Mouse (Mus musculus) heart, adult 2 months (tissue): ENCODE data around the gene Chn2. TPM values are rescaled to one million over a fixed set of nuclear protein-coding genes. Genes with fewer than 3 reads are reported as not detected.

Experiments used
- DNase-seq, 2 experiments: peaks; one replicate each; pipeline ENCODE4 v3.0.0; 2021
- H3K27ac ChIP-seq: fragments of 200-600 bp; 2 replicates; pipeline ENCODE4 v1.8.1; 2022
- H3K27me3 ChIP-seq: fragments of 200-500 bp; 2 replicates; pipeline ENCODE4 v1.6.1; 2012; ENCODE audit warnings: mild to moderate bottlenecking, low read length, inconsistent platforms, mixed read lengths; ENCODE audit not compliant: control insufficient read depth, insufficient read depth
- H3K36me3 ChIP-seq: fragments of 200-500 bp; 2 replicates; pipeline ENCODE4 v1.6.1; 2012; ENCODE audit warnings: low read length, inconsistent platforms; ENCODE audit not compliant: control insufficient read depth, insufficient read depth
- H3K4me1 ChIP-seq: fragments of 200-500 bp; 2 replicates; pipeline ENCODE4 v1.6.1; 2011; ENCODE audit warnings: low read length; ENCODE audit not compliant: control insufficient read depth, insufficient read depth
- H3K4me3 ChIP-seq: fragments of 200-600 bp; 2 replicates; pipeline ENCODE4 v1.8.1; 2022
- H3K79me2 ChIP-seq: fragments of 200-500 bp; replicated peaks from 2 replicates; pipeline ENCODE4 v1.6.1; 2012; ENCODE audit warnings: mild to moderate bottlenecking, inconsistent platforms, low read length, moderate library complexity, mixed read lengths; ENCODE audit not compliant: control insufficient read depth, insufficient read depth
- H3K9ac ChIP-seq: fragments of 200-500 bp; 2 replicates; pipeline ENCODE4 v1.6.1; 2012; ENCODE audit warnings: low read depth, mild to moderate bottlenecking, control low read depth, inconsistent platforms, low read length, mixed read lengths
- CTCF ChIP-seq: fragments of 200-600 bp; IDR thresholded peaks from 2 replicates; pipeline ENCODE4 v1.8.1; 2022; ENCODE audit warnings: antibody characterized with exemption, mild to moderate bottlenecking, moderate library complexity
- EP300 ChIP-seq: fragments of 200-500 bp; IDR thresholded peaks from 2 replicates; pipeline ENCODE4 v1.6.1; 2011; ENCODE audit warnings: low read depth, low read length, control low read depth; ENCODE audit not compliant: insufficient read depth
- POLR2A ChIP-seq: fragments of 200-500 bp; IDR thresholded peaks from 2 replicates; pipeline ENCODE4 v1.6.1; 2011; ENCODE audit warnings: mild to moderate bottlenecking, low read depth, low read length, control low read depth; ENCODE audit not compliant: insufficient read depth
- WGBS: fragments of 180-500 bp; shearing (Covaris S2); methylation state at CpG from one replicate; pipeline ENCODE4 v1.1.7; 2018; 5-methylcytosine and 5-hydroxymethylcytosine counted together
- intact Hi-C: fragments of 180-260 bp; cut with DNase I; formaldehyde crosslinking; loops from one replicate; pipeline ENCODE4 v1.15.1; 2025
- polyA plus RNA-seq: library from polyadenylated mRNA; depleted of rRNA; stranded (reverse); fragments of >200 nt; gene quantifications from 2 replicates; pipeline ENCODE4 v1.2.3, GENCODE M21; 2012
- total RNA-seq, 2 experiments: library from RNA; stranded (reverse); gene quantifications; 2 replicates each; pipeline ENCODE4 v1.2.3; 2021

Gene Chn2
- total and polyA plus RNA-seq, 3 experiments = 2.0 to 2.3 (median 2.3) TPM

- H3K27ac ChIP-seq = no peak overlapping the region
- no peak overlapping the region for H3K4me3 ChIP-seq
- 68% methylated on average over 2 of the region's 2 CpGs for WGBS
- no peak for DNase-seq
- H3K4me1 ChIP-seq = peaks cover 1% of the 10 kb centered on the region; the same call in 1 of the 2 replicates
- intact Hi-C loops = no loop called here
- no peaks in the 10 kb centered on the region for H3K36me3 ChIP-seq
- no peaks in the 10 kb centered on the region for H3K27me3 ChIP-seq
- H3K79me2 ChIP-seq = no peaks in the 10 kb centered on the region
- H3K9ac ChIP-seq = no peak overlapping the region
- no peak for TF ChIP-seq POLR2A
- TF ChIP-seq CTCF = peak; percentile 48
- no peak for TF ChIP-seq EP300
Measured at GRCm38 (mm10) chr6:54262732-54263131, 223.4 kb downstream of the Chn2 start.

DNA sequence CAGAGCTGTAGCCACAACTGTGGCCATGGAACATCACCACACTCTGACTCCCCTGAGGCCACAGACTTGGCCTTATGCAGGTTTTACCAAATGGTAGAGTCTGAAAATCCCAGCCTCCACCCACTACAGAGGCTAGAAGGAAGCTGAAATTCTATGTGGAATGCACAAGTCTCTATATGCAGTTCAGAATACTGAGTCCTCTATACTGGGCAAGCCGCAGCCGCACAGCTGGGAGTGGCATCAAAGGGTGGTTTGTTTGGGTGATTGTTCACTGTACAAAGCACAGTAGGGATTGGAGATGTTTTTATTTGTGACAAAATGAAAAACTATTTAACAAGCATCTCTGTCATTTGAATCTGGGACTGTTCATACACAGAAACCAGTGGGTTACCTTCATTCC, 224.5 kb downstream of the Chn2 start:
- H3K4me3 ChIP-seq = no peak overlapping the region
- peaks cover 1% of the 10 kb centered on the region; the same call in 1 of the 2 replicates for H3K4me1 ChIP-seq
- H3K27me3 ChIP-seq = no peaks in the 10 kb centered on the region
- no peak for TF ChIP-seq CTCF
- no peak for TF ChIP-seq EP300
- TF ChIP-seq POLR2A = no peak
- no peaks in the 10 kb centered on the region for H3K79me2 ChIP-seq
- WGBS = 95% methylated on average over 2 of the region's 2 CpGs
- H3K9ac ChIP-seq = no peak overlapping the region
- H3K27ac ChIP-seq = no peak overlapping the region
- intact Hi-C loops = no loop called here
- H3K36me3 ChIP-seq = no peaks in the 10 kb centered on the region
- DNase-seq = no peak

GRCm38 (mm10) chr6:54264537-54264936, 225.2 kb downstream of the Chn2 start:
- 78% methylated on average over 7 of the region's 7 CpGs for WGBS
- no peak for DNase-seq
- no peak for TF ChIP-seq CTCF
- no peak for TF ChIP-seq POLR2A
- no peak for TF ChIP-seq EP300

GRCm38 (mm10) chr6:54265384-54265783, 226.0 kb downstream of the Chn2 start:
- intact Hi-C loops = no loop called here
- DNase-seq = no peak
- 95% methylated on average over 6 of the region's 6 CpGs for WGBS
- H3K4me3 ChIP-seq = no peak overlapping the region
- no peaks in the 10 kb centered on the region for H3K79me2 ChIP-seq
- H3K9ac ChIP-seq = no peak overlapping the region
- no peak overlapping the region for H3K27ac ChIP-seq
- TF ChIP-seq POLR2A (no peak), EP300 (no peak), CTCF (no peak)
- H3K27me3 ChIP-seq = no peaks in the 10 kb centered on the region
- no peaks in the 10 kb centered on the region for H3K36me3 ChIP-seq
- peaks cover 1% of the 10 kb centered on the region; the same call in 1 of the 2 replicates for H3K4me1 ChIP-seq

More at GRCm38 (mm10) chr6:54264537-54264936, 225.2 kb downstream of the Chn2 start:
- H3K36me3 ChIP-seq = no peaks in the 10 kb centered on the region
- intact Hi-C loops = no loop called here
- no peak overlapping the region for H3K4me3 ChIP-seq
- peaks cover 1% of the 10 kb centered on the region; the same call in 1 of the 2 replicates for H3K4me1 ChIP-seq
- H3K27ac ChIP-seq = no peak overlapping the region
- no peak overlapping the region for H3K9ac ChIP-seq
- no peaks in the 10 kb centered on the region for H3K79me2 ChIP-seq
- H3K27me3 ChIP-seq = no peaks in the 10 kb centered on the region

DNA sequence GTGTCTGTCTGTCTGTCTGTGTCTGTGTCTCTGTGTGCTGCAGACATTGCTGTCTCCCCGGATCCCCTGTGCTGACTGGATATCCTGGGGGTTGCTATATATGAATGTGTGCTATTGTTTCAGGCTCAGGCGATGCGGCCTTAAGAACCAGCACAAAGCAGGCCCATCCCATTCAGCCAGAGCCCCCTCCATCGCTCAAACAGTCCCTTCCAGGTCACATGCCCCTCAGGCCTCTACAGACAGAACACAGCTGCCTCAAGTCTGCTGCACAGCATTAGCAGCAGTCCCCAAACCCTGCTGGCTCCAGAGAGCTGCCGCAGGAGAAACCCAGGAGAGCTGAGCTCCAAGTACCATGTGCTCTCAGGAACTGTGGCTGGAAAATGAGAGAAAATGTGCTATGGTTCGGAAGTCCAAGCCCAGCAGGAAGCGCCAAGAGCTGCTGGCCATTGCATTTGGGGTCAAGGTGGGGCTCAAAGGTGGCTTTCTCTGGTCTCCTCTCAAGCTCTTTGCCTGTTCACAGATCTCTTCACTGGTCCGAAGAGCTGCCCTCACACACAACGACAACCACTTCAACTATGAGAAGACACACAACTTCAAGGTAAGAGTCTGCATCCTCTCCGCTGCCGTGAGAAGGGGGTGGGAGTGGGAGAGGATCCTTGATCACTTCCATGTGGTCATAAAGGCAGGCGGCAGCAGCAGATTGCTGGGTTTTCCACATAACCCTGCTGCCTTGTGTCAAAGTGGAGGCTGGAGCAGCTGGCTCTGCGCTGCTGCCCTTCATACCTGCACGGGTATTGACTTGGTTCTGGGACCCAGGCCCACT, 233.4 kb downstream of the Chn2 start:
- no peak for DNase-seq
- H3K36me3 ChIP-seq = no peaks in the 10 kb centered on the region
- H3K4me1 ChIP-seq = peaks cover 2% of the 10 kb centered on the region
- intact Hi-C loops = loop anchor here (5.0 kb wide), 1 partner anchor 95 kb away; no protein-coding TSS in a partner anchor
- no peaks in the 10 kb centered on the region for H3K27me3 ChIP-seq
- H3K4me3 ChIP-seq = no peak overlapping the region
- H3K27ac ChIP-seq = no peak overlapping the region; the same call in 1 of the 2 replicates
- WGBS = 75% methylated on average over 14 of the region's 14 CpGs
- H3K9ac ChIP-seq = no peak overlapping the region
- TF ChIP-seq CTCF = no peak
- TF ChIP-seq EP300 = no peak
- no peak for TF ChIP-seq POLR2A
- H3K79me2 ChIP-seq = no peaks in the 10 kb centered on the region

DNA sequence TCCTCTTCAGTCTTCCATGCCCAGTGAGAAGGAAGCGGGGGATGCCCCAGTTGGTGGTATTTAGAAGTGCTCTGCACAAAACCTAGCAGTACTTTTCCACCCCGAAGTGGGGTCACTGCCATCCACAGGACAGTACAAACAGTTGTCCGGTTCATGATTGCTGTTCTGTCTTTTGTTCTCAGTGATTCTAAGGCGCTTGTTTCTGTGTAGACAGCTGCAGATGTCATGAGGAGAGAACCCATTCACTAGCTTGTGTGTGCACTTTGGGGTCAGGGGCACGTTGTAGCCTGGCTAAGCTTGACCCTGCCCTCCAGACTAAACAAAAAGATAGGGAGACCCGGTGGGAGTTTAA, 234.0 kb downstream of the Chn2 start:
- DNase-seq = no peak
- Histone ChIP-seq H3K27ac (no peak overlapping the region; the same call in 1 of the 2 replicates), H3K4me3 (no peak overlapping the region), H3K4me1 (peaks cover 6% of the 10 kb centered on the region), H3K9ac (no peak overlapping the region), H3K27me3 (no peaks in the 10 kb centered on the region), H3K79me2 (no peaks in the 10 kb centered on the region), H3K36me3 (no peaks in the 10 kb centered on the region)
- intact Hi-C loops = loop anchor here (5.0 kb wide), 1 partner anchor 94 kb away; no protein-coding TSS in a partner anchor
- 61% methylated on average over 6 of the region's 6 CpGs for WGBS
- TF ChIP-seq CTCF (no peak), POLR2A (no peak), EP300 (no peak)
